Mouse (Mus musculus) left cerebral cortex, postnatal 10 days (tissue): ENCODE results near the gene Prr13. TPM values are rescaled to one million over a fixed set of nuclear protein-coding genes. Genes with fewer than 3 reads are reported as not detected.

Experiments
- total RNA-seq, 2 experiments: library from RNA; stranded (reverse); gene quantifications; 2 replicates each; pipeline ENCODE4 v1.2.3; 2021

Gene Prr13
- total RNA-seq, 2 experiments from 2014 or later = 19.1 to 21.6 TPM

Other genes starting within 250 kb of the Prr13 start
- 1 to 10 TPM in 1 of 2 experiments, under 1 TPM in 1; 0.71 to 1.3 TPM for gene Itgb7, start 227.1 kb upstream of the Prr13 start, total RNA-seq
- gene Rarg, start 201.5 kb upstream of the Prr13 start, total RNA-seq = 10 to 100 TPM in 1 of 2 experiments, 1 to 10 TPM in 1; 9.3 to 11.4 TPM
- not detected for gene Gm9918, start 188.5 kb upstream of the Prr13 start, total RNA-seq
- gene Mfsd5, start 179.6 kb upstream of the Prr13 start, total RNA-seq = 10 to 100 TPM; 35.7 to 36.0 TPM
- gene Espl1, start 162.8 kb upstream of the Prr13 start, total RNA-seq = 1 to 10 TPM; 2.0 to 2.9 TPM
- 100 to 1,000 TPM; 344 to 355 TPM for gene Pfdn5, start 132.9 kb upstream of the Prr13 start, total RNA-seq
- 10 to 100 TPM; 48.0 to 53.3 TPM for gene Myg1, start 127.3 kb upstream of the Prr13 start, total RNA-seq
- 10 to 100 TPM; 20.2 to 30.8 TPM for gene Aaas, start 108.3 kb upstream of the Prr13 start, total RNA-seq
- gene Sp7, start 91.8 kb upstream of the Prr13 start, total RNA-seq = under 1 TPM; 0.26 to 0.39 TPM
- gene Sp1, start 52.9 kb upstream of the Prr13 start, total RNA-seq = 10 to 100 TPM; 23.1 to 26.4 TPM
- gene Amhr2, start 13.7 kb upstream of the Prr13 start, total RNA-seq = under 1 TPM in 1 of 2 experiments, not detected in 1; 0.81 TPM
- 100 to 1,000 TPM; 457 to 465 TPM for gene Pcbp2, start 11.5 kb downstream of the Prr13 start, total RNA-seq
- not detected for gene Gm10337, start 44.7 kb downstream of the Prr13 start, total RNA-seq
- 10 to 100 TPM; 93.0 to 95.6 TPM for gene Map3k12, start 58.0 kb downstream of the Prr13 start, total RNA-seq
- gene Tarbp2, start 59.2 kb downstream of the Prr13 start, total RNA-seq = 10 to 100 TPM; 40.8 to 42.5 TPM
- 1 to 10 TPM; 3.4 to 4.2 TPM for gene Npff, start 65.9 kb downstream of the Prr13 start, total RNA-seq
- 1 to 10 TPM in 1 of 2 experiments, not detected in 1; 1.2 TPM for gene Gm28047, start 166.0 kb downstream of the Prr13 start, total RNA-seq
- 10 to 100 TPM; 26.7 to 34.4 TPM for gene Atf7, start 166.4 kb downstream of the Prr13 start, total RNA-seq
- 1 to 10 TPM; 9.7 to 9.8 TPM for gene Atp5g2, start 213.3 kb downstream of the Prr13 start, total RNA-seq